Mouse (Mus musculus) hindbrain, embryonic 10.5 days (tissue): ENCODE data around the gene Klhl28. TPM values are rescaled to one million over a fixed set of nuclear protein-coding genes. Genes with fewer than 3 reads are reported as not detected.

Experiments
- DNase-seq: peaks from one replicate; pipeline ENCODE4 v3.0.0-alpha.2; 2017; ENCODE audit warnings: low spot score
- H3K27ac ChIP-seq: fragments of 300-500 bp; sonication (generic); 2 replicates; pipeline ENCODE4 v1.5.1; 2016; ENCODE audit warnings: mild to moderate bottlenecking, moderate library complexity
- H3K27me3 ChIP-seq: fragments of 300-500 bp; sonication (generic); 2 replicates; pipeline ENCODE4 v1.6.1; 2016; ENCODE audit warnings: mild to moderate bottlenecking; ENCODE audit not compliant: poor library complexity, insufficient read depth, severe bottlenecking
- H3K36me3 ChIP-seq: fragments of 300-500 bp; sonication (generic); 2 replicates; pipeline ENCODE4 v1.6.1; 2016; ENCODE audit warnings: mild to moderate bottlenecking, moderate library complexity
- H3K4me1 ChIP-seq: fragments of 300-500 bp; sonication (generic); replicated peaks from 2 replicates; pipeline ENCODE4 v1.6.1; 2016; ENCODE audit warnings: mild to moderate bottlenecking
- H3K4me3 ChIP-seq: fragments of 300-500 bp; sonication (generic); 2 replicates; pipeline ENCODE4 v1.5.1; 2016; ENCODE audit warnings: mild to moderate bottlenecking, moderate library complexity
- H3K9me3 ChIP-seq: fragments of 300-500 bp; sonication (generic); 2 replicates; pipeline ENCODE4 v1.6.1; 2016; ENCODE audit warnings: mild to moderate bottlenecking, moderate library complexity
- WGBS: fragments of 180-500 bp; shearing (Covaris S2); methylation state at CpG from one replicate; pipeline ENCODE4 v1.1.7; 2016; 5-methylcytosine and 5-hydroxymethylcytosine counted together
- polyA plus RNA-seq: library from polyadenylated mRNA; unstranded; fragments of >200 nt; fragmentation: Nextera tagmentation; extraction: Ambion mirVana; gene quantifications from 2 replicates; pipeline ENCODE4 v1.2.1, GENCODE M21; 2016

The Klhl28 gene
- polyA plus RNA-seq, result 10.6 and 12.6 TPM in 2 replicates

- H3K4me1 ChIP-seq, result peaks cover 42% of the 10 kb centered on the region
- H3K4me3 ChIP-seq, result peak within 1 kb of the TSS; percentile 96
- no peaks in the 10 kb centered on the region for H3K27me3 ChIP-seq
- peaks cover 1% of the 10 kb centered on the region; the same call in 1 of the 2 replicates for H3K36me3 ChIP-seq
- under 1% methylated on average over 45 of the region's 45 CpGs for WGBS
- H3K27ac ChIP-seq, result peak within 1 kb of the TSS; percentile 93
- no peaks in the 10 kb centered on the region for H3K9me3 ChIP-seq
- peak; percentile 99 for DNase-seq
Measured at GRCm38 (mm10) chr12:64965124-64966026, at the start of gene Klhl28, which contains the start of gene Togaram1. Klhl28 (minus strand) TSS chr12:64965534. Togaram1 (plus strand) TSS chr12:64965804.

GRCm38 (mm10) chr12:65007725-65008124 lies 42.4 kb upstream of the Klhl28 start:
- H3K4me1 ChIP-seq, result no peaks in the 10 kb centered on the region
- 91% methylated on average over 3 of the region's 3 CpGs for WGBS
- no peak overlapping the region for H3K27ac ChIP-seq
- no peaks in the 10 kb centered on the region for H3K27me3 ChIP-seq
- peaks cover 94% of the 10 kb centered on the region for H3K36me3 ChIP-seq
- H3K4me3 ChIP-seq, result no peak overlapping the region
- DNase-seq, result no peak
- H3K9me3 ChIP-seq, result no peaks in the 10 kb centered on the region

GRCm38 (mm10) chr12:64977518-64977917 lies 12.2 kb upstream of the Klhl28 start:
- WGBS, result 93% methylated on average over 1 of the region's 1 CpGs
- DNase-seq, result no peak
- no peaks in the 10 kb centered on the region for H3K4me1 ChIP-seq
- no peak overlapping the region for H3K27ac ChIP-seq
- H3K36me3 ChIP-seq, result peaks cover 55% of the 10 kb centered on the region
- no peak overlapping the region for H3K4me3 ChIP-seq
- no peaks in the 10 kb centered on the region for H3K27me3 ChIP-seq
- H3K9me3 ChIP-seq, result no peaks in the 10 kb centered on the region

GRCm38 (mm10) chr12:64976191-64976590 lies 10.9 kb upstream of the Klhl28 start:
- peaks cover 6% of the 10 kb centered on the region for H3K4me1 ChIP-seq
- no peak overlapping the region for H3K27ac ChIP-seq
- H3K9me3 ChIP-seq, result no peaks in the 10 kb centered on the region
- H3K27me3 ChIP-seq, result no peaks in the 10 kb centered on the region
- 71% methylated on average over 1 of the region's 1 CpGs for WGBS
- DNase-seq, result no peak
- peaks cover 50% of the 10 kb centered on the region for H3K36me3 ChIP-seq
- H3K4me3 ChIP-seq, result no peak overlapping the region

DNA sequence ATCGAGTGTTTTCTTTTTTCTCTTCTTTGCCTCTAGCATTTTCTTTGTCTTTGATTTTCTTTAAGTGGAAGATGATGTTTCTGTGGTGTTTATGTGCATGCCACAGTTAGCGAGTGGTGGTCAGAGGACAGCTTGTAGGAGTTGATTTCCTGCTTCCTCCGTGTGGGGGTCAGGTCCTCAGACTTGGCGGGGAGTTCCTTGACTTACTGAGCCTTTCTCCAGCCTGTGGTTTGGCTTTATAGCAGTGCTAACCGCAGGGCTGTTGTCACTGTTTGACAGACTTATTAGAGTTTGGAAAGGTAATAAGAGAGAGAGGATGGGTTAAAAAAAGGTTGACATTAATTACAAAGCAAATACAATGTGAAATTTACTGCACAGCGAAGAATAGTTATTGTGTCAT lies 10.2 kb upstream of the Klhl28 start:
- Histone ChIP-seq H3K9me3 (no peaks in the 10 kb centered on the region), H3K4me3 (no peak overlapping the region), H3K27me3 (no peaks in the 10 kb centered on the region), H3K27ac (no peak overlapping the region), H3K4me1 (peaks cover 12% of the 10 kb centered on the region), H3K36me3 (peaks cover 51% of the 10 kb centered on the region)
- 80% methylated on average over 6 of the region's 6 CpGs for WGBS
- DNase-seq, result no peak

GRCm38 (mm10) chr12:64972063-64972462 lies 6.7 kb upstream of the Klhl28 start:
- H3K27me3 ChIP-seq, result no peaks in the 10 kb centered on the region
- H3K4me1 ChIP-seq, result peaks cover 43% of the 10 kb centered on the region
- no peak for DNase-seq
- peaks cover 22% of the 10 kb centered on the region for H3K36me3 ChIP-seq
- H3K27ac ChIP-seq, result no peak overlapping the region
- H3K9me3 ChIP-seq, result no peaks in the 10 kb centered on the region
- no peak overlapping the region for H3K4me3 ChIP-seq
- WGBS, result 87% methylated on average over 6 of the region's 6 CpGs

GRCm38 (mm10) chr12:64971399-64971798 lies 6.1 kb upstream of the Klhl28 start:
- H3K4me1 ChIP-seq, result peaks cover 47% of the 10 kb centered on the region
- DNase-seq, result no peak
- no peaks in the 10 kb centered on the region for H3K27me3 ChIP-seq
- peaks cover 16% of the 10 kb centered on the region; the same call in 1 of the 2 replicates for H3K36me3 ChIP-seq
- no peaks in the 10 kb centered on the region for H3K9me3 ChIP-seq
- no peak overlapping the region for H3K4me3 ChIP-seq
- no peak overlapping the region for H3K27ac ChIP-seq

GRCm38 (mm10) chr12:64968067-64968466 lies 2.7 kb upstream of the Klhl28 start:
- peaks cover 56% of the 10 kb centered on the region for H3K4me1 ChIP-seq
- 9% methylated on average over 2 of the region's 2 CpGs for WGBS
- no peak overlapping the region for H3K27ac ChIP-seq
- H3K9me3 ChIP-seq, result no peaks in the 10 kb centered on the region
- H3K27me3 ChIP-seq, result no peaks in the 10 kb centered on the region
- peak overlapping the region; percentile 96 for H3K4me3 ChIP-seq
- H3K36me3 ChIP-seq, result peaks cover 16% of the 10 kb centered on the region; the same call in 1 of the 2 replicates
- DNase-seq, result no peak

GRCm38 (mm10) chr12:64967470-64967869 lies 2.1 kb upstream of the Klhl28 start:
- Histone ChIP-seq H3K4me3 (peak overlapping the region; percentile 96), H3K27me3 (no peaks in the 10 kb centered on the region), H3K36me3 (peaks cover 16% of the 10 kb centered on the region; the same call in 1 of the 2 replicates), H3K9me3 (no peaks in the 10 kb centered on the region), H3K27ac (no peak overlapping the region), H3K4me1 (peaks cover 56% of the 10 kb centered on the region)
- WGBS, result 1% methylated on average over 9 of the region's 9 CpGs
- peak; percentile 19 for DNase-seq

- H3K36me3 ChIP-seq, result peaks cover 13% of the 10 kb centered on the region; the same call in 1 of the 2 replicates
- peak overlapping the region; percentile 93 for H3K27ac ChIP-seq
- DNase-seq, result no peak
- H3K9me3 ChIP-seq, result no peaks in the 10 kb centered on the region
- H3K4me3 ChIP-seq, result peak overlapping the region; percentile 96
- H3K27me3 ChIP-seq, result no peaks in the 10 kb centered on the region
- 5% methylated on average over 19 of the region's 19 CpGs for WGBS
- peaks cover 53% of the 10 kb centered on the region for H3K4me1 ChIP-seq
Measured at GRCm38 (mm10) chr12:64966652-64967435, 1.5 kb upstream of the Klhl28 start.

- peak overlapping the region; percentile 96 for H3K4me3 ChIP-seq
- peak; percentile 66 for DNase-seq
- H3K9me3 ChIP-seq, result no peaks in the 10 kb centered on the region
- H3K27me3 ChIP-seq, result no peaks in the 10 kb centered on the region
- H3K4me1 ChIP-seq, result peaks cover 50% of the 10 kb centered on the region
- peaks cover 9% of the 10 kb centered on the region; the same call in 1 of the 2 replicates for H3K36me3 ChIP-seq
- 0% methylated on average over 44 of the region's 44 CpGs for WGBS
- peak overlapping the region; percentile 93 for H3K27ac ChIP-seq
Measured at GRCm38 (mm10) chr12:64966101-64966631, 832 bp upstream of the Klhl28 start.

DNA sequence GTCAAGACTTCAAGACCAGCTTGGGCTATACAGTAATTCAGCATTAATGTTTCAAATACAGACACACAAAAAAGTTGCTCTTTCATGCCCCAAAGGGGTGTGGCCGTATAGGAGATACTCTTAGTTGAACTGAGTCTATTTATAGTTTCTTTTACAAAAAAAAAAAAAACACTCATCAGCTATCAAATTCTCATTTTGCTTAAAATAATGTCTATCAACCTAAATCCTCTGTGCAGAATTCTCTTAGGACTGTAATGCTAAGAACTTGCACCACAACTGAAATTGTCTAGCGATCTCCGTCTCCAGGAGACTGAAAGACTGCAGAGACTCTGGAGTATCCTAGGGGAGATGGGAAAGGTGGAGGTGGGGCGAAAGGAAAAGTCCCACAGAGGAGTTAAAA lies 774 bp downstream of the Klhl28 start:
- Histone ChIP-seq H3K27me3 (no peaks in the 10 kb centered on the region), H3K36me3 (no peaks in the 10 kb centered on the region), H3K4me3 (peak overlapping the region; percentile 96), H3K27ac (peak overlapping the region; percentile 82; the same call in 1 of the 2 replicates), H3K4me1 (peaks cover 36% of the 10 kb centered on the region), H3K9me3 (no peaks in the 10 kb centered on the region)
- DNase-seq, result no peak
- 28% methylated on average over 4 of the region's 4 CpGs for WGBS
